Mouse (Mus musculus) CH12.LX (cell line): ENCODE data around the gene Krtap15.

ENCODE experiments used
- CTCF ChIP-seq, 2 experiments: IDR thresholded peaks in 1 of 2; conservative IDR thresholded peaks in 1 of 2; 2 replicates each; pipeline ENCODE4 v1.5.1; 2011 to 2012; ENCODE audit warnings: low read depth in 2 of 2, low read length in 2 of 2, improper control_type of control experiment in 1 of 2, inconsistent platforms in 1 of 2, mild to moderate bottlenecking in 1 of 2, moderate library complexity in 1 of 2
- ELF1 ChIP-seq: IDR thresholded peaks from 2 replicates; pipeline ENCODE4 v1.6.1; 2014; ENCODE audit warnings: low read depth, mild to moderate bottlenecking, inconsistent platforms, low read length, improper control_type of control experiment
- EP300 ChIP-seq: IDR thresholded peaks from 2 replicates; pipeline ENCODE4 v1.6.1; 2011; ENCODE audit warnings: low read length, improper control_type of control experiment
- GABPA ChIP-seq: IDR thresholded peaks from 2 replicates; pipeline ENCODE4 v1.6.1; 2012; ENCODE audit warnings: low read depth, low read length, improper control_type of control experiment, inconsistent platforms; ENCODE audit not compliant: insufficient replicate concordance
- HCFC1 ChIP-seq: IDR thresholded peaks from 2 replicates; pipeline ENCODE4 v1.6.1; 2012; ENCODE audit warnings: low read depth, mild to moderate bottlenecking, inconsistent platforms, low read length, improper control_type of control experiment
- MAX ChIP-seq: IDR thresholded peaks from 2 replicates; pipeline ENCODE4 v1.6.1; 2011; ENCODE audit warnings: low read length, improper control_type of control experiment
- POLR2A ChIP-seq: IDR thresholded peaks from 2 replicates; pipeline ENCODE4 v1.6.1; 2011; ENCODE audit warnings: low read depth, mild to moderate bottlenecking, improper control_type of control experiment, low read length
- RAD21 ChIP-seq: IDR thresholded peaks from 2 replicates; pipeline ENCODE4 v1.6.1; 2011; ENCODE audit warnings: low read depth, mild to moderate bottlenecking, low read length, improper control_type of control experiment, moderate library complexity
- SIN3A ChIP-seq: IDR thresholded peaks from 2 replicates; pipeline ENCODE4 v1.6.1; 2012; ENCODE audit warnings: low read length, improper control_type of control experiment, inconsistent platforms
- USF1 ChIP-seq: IDR thresholded peaks from 2 replicates; pipeline ENCODE4 v1.6.1; 2014; ENCODE audit warnings: low read depth, mild to moderate bottlenecking, inconsistent platforms, low read length, improper control_type of control experiment

DNA sequence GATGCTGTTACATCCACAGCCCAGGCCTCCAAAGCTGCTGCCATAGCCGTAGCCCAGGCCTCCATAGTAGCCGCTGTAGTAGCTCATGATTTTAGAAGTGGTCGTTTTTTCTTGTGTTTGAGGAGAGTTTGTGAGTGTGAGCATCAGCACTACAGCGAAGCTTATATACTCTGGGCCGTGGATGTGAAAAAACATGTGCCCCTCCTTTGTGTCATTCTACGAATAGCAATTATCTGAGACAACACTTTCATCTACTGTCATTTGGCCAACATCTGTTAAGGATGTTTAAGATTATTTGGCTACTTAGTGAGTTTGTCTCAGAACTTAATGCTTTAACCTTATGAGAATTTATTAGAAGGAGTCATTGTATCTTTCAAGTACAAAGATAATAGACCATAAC, 49.3 kb downstream of the Krtap15 start, which contains the start of gene Krtap19-1:
- TF ChIP-seq EP300: no peak
- TF ChIP-seq GABPA: no peak
- no peak for TF ChIP-seq USF1
- TF ChIP-seq CTCF (conservative IDR thresholded peaks at IDR 0.05 in 1 of 2, IDR thresholded peaks at IDR 0.05 in 1 of 2; ENCODE audit: low read depth in 2 of 2, low read length in 2 of 2): no peak
- TF ChIP-seq POLR2A: no peak
- no peak for TF ChIP-seq HCFC1
- TF ChIP-seq SIN3A: no peak
- TF ChIP-seq ELF1: no peak
- no peak for TF ChIP-seq RAD21
- no peak for TF ChIP-seq MAX
